Mouse (Mus musculus): ENCODE results near the gene Irgq.
"Not testable (repeated sequence)": the region's sequence is repeated elsewhere in the genome, so short reads cannot be mapped to it uniquely, and the experiment has no call there.

The Irgq gene

GRCm38 (mm10) chr7:24516319-24516718 is 14.2 kb upstream of the Irgq start:
- DNase-seq (ENCODE audit: low spot score), result not testable (repeated sequence)

- DNase-seq (ENCODE audit: low spot score), result no peak
These were observed 13.4 kb upstream of the Irgq start for GRCm38 (mm10) chr7:24517077-24517476.

GRCm38 (mm10) chr7:24517654-24518053 is 12.8 kb upstream of the Irgq start:
- no peak for DNase-seq (ENCODE audit: low spot score)

GRCm38 (mm10) chr7:24519130-24519529 is 11.4 kb upstream of the Irgq start:
- no peak for DNase-seq (ENCODE audit: low spot score)

- DNase-seq (ENCODE audit: low spot score), result not testable (repeated sequence)
These were observed 10.4 kb upstream of the Irgq start for GRCm38 (mm10) chr7:24520054-24520453.

- no peak for DNase-seq (ENCODE audit: low spot score)
These were observed 7.7 kb upstream of the Irgq start for GRCm38 (mm10) chr7:24522805-24523204.

GRCm38 (mm10) chr7:24523723-24524122 is 6.8 kb upstream of the Irgq start:
- DNase-seq (ENCODE audit: low spot score), result no peak

GRCm38 (mm10) chr7:24524978-24525377 is 5.5 kb upstream of the Irgq start:
- DNase-seq (ENCODE audit: low spot score), result no peak

GRCm38 (mm10) chr7:24525686-24526420 is 4.6 kb upstream of the Irgq start:
- no peak for DNase-seq (ENCODE audit: low spot score)

GRCm38 (mm10) chr7:24528861-24529260 is 1.6 kb upstream of the Irgq start:
- DNase-seq (ENCODE audit: low spot score), result no peak

GRCm38 (mm10) chr7:24529580-24529979 is 909 bp upstream of the Irgq start:
- no peak for DNase-seq (ENCODE audit: low spot score)

GRCm38 (mm10) chr7:24531211-24531971 is 902 bp downstream of the Irgq start:
- DNase-seq (ENCODE audit: low spot score), result no peak

- no peak for DNase-seq (ENCODE audit: low spot score)
These were observed 2.6 kb downstream of the Irgq start for GRCm38 (mm10) chr7:24533031-24533571.

- DNase-seq (ENCODE audit: low spot score), result no peak
These were observed 3.3 kb downstream of the Irgq start for GRCm38 (mm10) chr7:24533806-24534205.

GRCm38 (mm10) chr7:24534301-24534700 is 3.8 kb downstream of the Irgq start:
- DNase-seq (ENCODE audit: low spot score), result no peak

- no peak for DNase-seq (ENCODE audit: low spot score)
These were observed 6.6 kb downstream of the Irgq start for GRCm38 (mm10) chr7:24537081-24537480.

GRCm38 (mm10) chr7:24537591-24537990 is 7.1 kb downstream of the Irgq start:
- no peak for DNase-seq (ENCODE audit: low spot score)

- no peak for DNase-seq (ENCODE audit: low spot score)
These were observed 7.7 kb downstream of the Irgq start for GRCm38 (mm10) chr7:24538154-24538553.

- DNase-seq (ENCODE audit: low spot score), result no peak
These were observed 8.2 kb downstream of the Irgq start for GRCm38 (mm10) chr7:24538701-24539100.

- no peak for DNase-seq (ENCODE audit: low spot score)
These were observed 9.2 kb downstream of the Irgq start for GRCm38 (mm10) chr7:24539686-24540085.

- DNase-seq (ENCODE audit: low spot score), result no peak
These were observed 14.0 kb downstream of the Irgq start for GRCm38 (mm10) chr7:24544506-24544905.

- DNase-seq (ENCODE audit: low spot score), result no peak
These were observed 15.7 kb downstream of the Irgq start, which contains the start of the genes Pinlyp and Xrcc1 for GRCm38 (mm10) chr7:24546068-24546614. Pinlyp (minus strand) TSS chr7:24546118. Xrcc1 (plus strand) TSS chr7:24546289.

Measured in left cerebral cortex, adult 11 months (tissue).